Mouse (Mus musculus) neural tube, embryonic 10.5 days (tissue): ENCODE measurements at regions not wholly inside any gene's neighbourhood (a gene's known extent, or its start where the extent isn't known, plus 50 kb on each side); places are given as distances from the start of the nearest gene placed in this dataset.
A peak's percentile ranks its signal among the peaks of the same experiment; 100 is the strongest.
"Not testable (repeated sequence)": the region's sequence is repeated elsewhere in the genome, so short reads cannot be mapped to it uniquely, and the experiment has no call there.

Experiments
- DNase-seq: peaks from one replicate; pipeline ENCODE4 v3.0.0-alpha.2; 2017; ENCODE audit warnings: low spot score; ENCODE audit errors: extremely low spot score

GRCm38 (mm10) chr17:83034914-83035573, 180.0 kb upstream of the Pkdcc start:
- DNase-seq, result no peak

- no peak for DNase-seq
Observed at GRCm38 (mm10) chr17:83035574-83035918, 179.5 kb upstream of the Pkdcc start.

GRCm38 (mm10) chr17:83039563-83039962, 175.5 kb upstream of the Pkdcc start:
- DNase-seq, result no peak

- no peak for DNase-seq
Observed at GRCm38 (mm10) chr17:83044515-83044914, 170.6 kb upstream of the Pkdcc start.

GRCm38 (mm10) chr17:83049972-83050535, 165.0 kb upstream of the Pkdcc start:
- no peak for DNase-seq

GRCm38 (mm10) chr17:83050591-83051197, 164.4 kb upstream of the Pkdcc start:
- no peak for DNase-seq

- DNase-seq, result no peak
Observed at GRCm38 (mm10) chr17:83052613-83053140, 162.4 kb upstream of the Pkdcc start.

GRCm38 (mm10) chr17:83057832-83058231, 157.3 kb upstream of the Pkdcc start:
- no peak for DNase-seq

- DNase-seq, result no peak
Observed at GRCm38 (mm10) chr17:83061843-83062242, 153.2 kb upstream of the Pkdcc start.

- DNase-seq, result no peak
Observed at GRCm38 (mm10) chr17:83063848-83064247, 151.2 kb upstream of the Pkdcc start.

- DNase-seq, result not testable (repeated sequence)
Observed at GRCm38 (mm10) chr17:83064376-83064775, 150.7 kb upstream of the Pkdcc start.

- DNase-seq, result no peak
Observed at GRCm38 (mm10) chr17:83069246-83069645, 145.8 kb upstream of the Pkdcc start.

- DNase-seq, result no peak
Observed at GRCm38 (mm10) chr17:83071746-83072145, 143.3 kb upstream of the Pkdcc start.

GRCm38 (mm10) chr17:83072175-83072574, 142.9 kb upstream of the Pkdcc start:
- no peak for DNase-seq

GRCm38 (mm10) chr17:83074893-83075292, 140.2 kb upstream of the Pkdcc start:
- no peak for DNase-seq

GRCm38 (mm10) chr17:83077737-83078600, 137.1 kb upstream of the Pkdcc start:
- DNase-seq, result peak; percentile 40

GRCm38 (mm10) chr17:83078601-83079360, 136.3 kb upstream of the Pkdcc start:
- DNase-seq, result peak; percentile 58

GRCm38 (mm10) chr17:83079361-83079685, 135.8 kb upstream of the Pkdcc start:
- DNase-seq, result no peak

GRCm38 (mm10) chr17:83081729-83082128, 133.4 kb upstream of the Pkdcc start:
- DNase-seq, result no peak

GRCm38 (mm10) chr17:83083521-83083920, 131.6 kb upstream of the Pkdcc start:
- no peak for DNase-seq

GRCm38 (mm10) chr17:83085792-83086475, 129.2 kb upstream of the Pkdcc start:
- DNase-seq, result no peak
